Mouse (Mus musculus): ENCODE measurements at regions not wholly inside any gene's neighbourhood (a gene's known extent, or its start where the extent isn't known, plus 50 kb on each side); places are given as distances from the start of the nearest gene placed in this dataset.

DNA sequence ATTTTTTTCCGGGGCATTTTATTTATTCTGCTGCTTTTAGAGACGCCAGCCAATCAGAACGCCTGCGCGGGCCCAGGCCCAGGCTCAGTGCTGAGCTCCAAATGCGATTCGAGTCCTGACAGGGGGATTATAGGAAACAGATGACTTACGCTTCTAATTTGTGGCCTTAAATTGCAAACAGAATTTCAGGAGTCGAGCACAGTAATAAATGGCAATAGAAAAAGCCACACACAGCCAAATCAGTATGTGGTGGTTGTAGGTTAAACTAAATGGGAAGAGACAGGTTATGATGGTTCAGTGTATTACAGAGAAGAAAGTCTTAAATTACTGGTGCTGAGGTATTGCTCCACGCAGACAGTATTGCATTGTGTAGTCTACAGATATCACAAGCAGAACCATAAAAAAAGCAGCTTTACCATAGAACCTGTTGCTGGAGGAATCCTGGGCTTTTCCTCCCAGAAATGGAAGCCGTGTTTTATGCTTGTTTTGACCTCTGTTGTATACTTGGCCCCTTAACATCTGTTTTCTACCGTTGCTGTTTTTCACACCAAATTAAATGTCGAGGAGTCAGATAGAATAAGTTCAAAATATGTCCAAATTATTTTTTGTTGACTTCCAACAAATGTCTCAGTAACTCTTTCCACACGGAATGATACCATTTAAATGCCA lies 110.2 kb upstream of the Zeb2 start:
- Histone ChIP-seq H3K27ac (ENCODE audit: low read depth, low read length) (no peak overlapping the region), H3K27me3 (ENCODE audit: control insufficient read depth, insufficient read depth, low read length) (no peaks in the 10 kb centered on the region), H3K4me3 (ENCODE audit: low read length) (no peak overlapping the region), H3K9me3 (ENCODE audit: control insufficient read depth, low read length) (no peaks in the 10 kb centered on the region), H3K4me2 (replicated peaks; ENCODE audit: low read depth, low read length) (no peak overlapping the region), H3K9ac (ENCODE audit: low read depth, low read length) (no peak overlapping the region), H3K36me3 (ENCODE audit: control insufficient read depth, insufficient read depth, low read length) (no peaks in the 10 kb centered on the region), H3K4me1 (ENCODE audit: control insufficient read depth, insufficient read depth, low read length) (no peaks in the 10 kb centered on the region)
- WGBS = 47% methylated on average over 14 of the region's 14 CpGs
- ATAC-seq (ENCODE audit: low FRiP score, low TSS enrichment) = no peak

DNA sequence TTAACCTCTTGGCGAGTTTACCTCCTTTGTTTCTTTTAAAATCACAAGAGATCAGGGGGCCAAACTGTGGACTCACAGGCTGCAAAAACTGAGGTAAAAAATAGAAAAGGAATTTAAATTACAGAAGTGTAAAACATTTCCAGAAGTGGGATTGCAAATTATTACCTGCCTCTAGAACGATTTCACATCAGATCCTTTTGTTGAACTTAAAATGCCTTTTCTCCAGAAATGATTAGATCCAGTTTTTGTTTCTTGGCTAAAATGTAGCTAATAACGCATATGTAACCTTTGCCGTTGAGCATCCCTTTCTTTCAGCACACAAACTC lies 108.8 kb upstream of the Zeb2 start:
- H3K4me2 ChIP-seq (replicated peaks; ENCODE audit: low read depth, low read length) = no peak overlapping the region
- no peaks in the 10 kb centered on the region for H3K27me3 ChIP-seq (ENCODE audit: control insufficient read depth, insufficient read depth, low read length)
- no peaks in the 10 kb centered on the region for H3K4me1 ChIP-seq (ENCODE audit: control insufficient read depth, insufficient read depth, low read length)
- WGBS = 70% methylated on average over 4 of the region's 4 CpGs
- no peak for ATAC-seq (ENCODE audit: low FRiP score, low TSS enrichment)
- H3K36me3 ChIP-seq (ENCODE audit: control insufficient read depth, insufficient read depth, low read length) = no peaks in the 10 kb centered on the region
- no peak overlapping the region for H3K9ac ChIP-seq (ENCODE audit: low read depth, low read length)
- H3K9me3 ChIP-seq (ENCODE audit: control insufficient read depth, low read length) = no peaks in the 10 kb centered on the region
- H3K27ac ChIP-seq (ENCODE audit: low read depth, low read length) = no peak overlapping the region
- no peak overlapping the region for H3K4me3 ChIP-seq (ENCODE audit: low read length)

DNA sequence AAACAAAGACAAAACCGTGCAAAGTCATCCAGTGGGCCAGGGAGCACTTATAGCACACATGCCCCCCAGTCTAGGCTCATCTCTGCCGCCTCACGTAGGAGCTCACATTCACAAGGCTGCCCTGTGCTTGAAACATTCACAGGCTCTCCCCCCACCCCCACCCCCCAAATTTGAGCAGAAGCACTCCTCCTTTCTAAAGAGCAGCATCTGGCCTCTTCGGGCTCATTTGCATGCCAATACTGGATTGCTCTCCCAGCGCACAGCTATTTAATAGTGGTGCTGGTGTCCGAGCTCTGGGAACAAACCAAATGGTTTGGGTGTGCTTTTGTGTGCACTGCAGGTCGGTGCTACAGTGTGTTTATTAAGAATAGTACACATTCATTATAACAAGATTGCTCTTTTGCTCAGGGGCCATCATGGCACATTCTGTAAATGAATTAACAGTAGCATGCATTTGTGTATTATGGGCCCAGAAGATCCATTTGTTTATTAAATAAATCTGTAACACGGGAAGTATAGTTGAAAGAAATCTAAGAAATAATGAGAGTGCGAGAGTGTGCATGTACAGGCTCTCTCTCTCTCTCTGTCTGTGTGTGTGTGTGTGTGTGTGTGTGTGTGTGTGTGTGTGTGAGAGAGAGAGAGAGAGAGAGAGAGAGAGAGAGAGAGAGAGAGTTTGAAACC lies 108.3 kb upstream of the Zeb2 start:
- H3K9me3 ChIP-seq (ENCODE audit: control insufficient read depth, low read length) = no peaks in the 10 kb centered on the region
- no peak overlapping the region for H3K27ac ChIP-seq (ENCODE audit: low read depth, low read length)
- WGBS = 42% methylated on average over 9 of the region's 9 CpGs
- no peaks in the 10 kb centered on the region for H3K27me3 ChIP-seq (ENCODE audit: control insufficient read depth, insufficient read depth, low read length)
- H3K4me3 ChIP-seq (ENCODE audit: low read length) = no peak overlapping the region
- no peak overlapping the region for H3K9ac ChIP-seq (ENCODE audit: low read depth, low read length)
- H3K4me1 ChIP-seq (ENCODE audit: control insufficient read depth, insufficient read depth, low read length) = no peaks in the 10 kb centered on the region
- no peak for ATAC-seq (ENCODE audit: low FRiP score, low TSS enrichment)
- H3K36me3 ChIP-seq (ENCODE audit: control insufficient read depth, insufficient read depth, low read length) = no peaks in the 10 kb centered on the region
- H3K4me2 ChIP-seq (replicated peaks; ENCODE audit: low read depth, low read length) = no peak overlapping the region

DNA sequence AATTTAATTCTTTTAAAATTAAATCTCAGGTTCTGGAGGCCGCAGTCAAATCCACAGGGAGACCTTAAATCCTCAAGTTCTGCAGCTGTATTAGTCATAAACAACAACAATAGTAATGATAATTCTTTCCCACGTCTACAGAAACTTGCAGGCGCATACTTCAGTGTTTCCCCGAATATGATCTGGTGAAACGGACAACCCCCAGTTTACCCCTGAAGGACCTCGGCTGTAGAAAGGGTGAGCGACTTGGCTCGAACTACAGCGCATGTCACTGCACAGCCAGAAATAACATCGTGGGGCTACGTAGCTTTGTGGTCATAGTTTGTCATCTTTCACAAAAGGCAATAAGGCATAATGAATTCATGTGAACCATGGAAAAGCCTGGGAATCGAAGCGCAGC lies 105.0 kb upstream of the Zeb2 start:
- H3K36me3 ChIP-seq (ENCODE audit: control insufficient read depth, insufficient read depth, low read length) = no peaks in the 10 kb centered on the region
- H3K9ac ChIP-seq (ENCODE audit: low read depth, low read length) = no peak overlapping the region
- 50% methylated on average over 13 of the region's 13 CpGs for WGBS
- no peaks in the 10 kb centered on the region for H3K4me1 ChIP-seq (ENCODE audit: control insufficient read depth, insufficient read depth, low read length)
- H3K4me3 ChIP-seq (ENCODE audit: low read length) = no peak overlapping the region
- no peaks in the 10 kb centered on the region for H3K27me3 ChIP-seq (ENCODE audit: control insufficient read depth, insufficient read depth, low read length)
- no peak for ATAC-seq (ENCODE audit: low FRiP score, low TSS enrichment)
- no peak overlapping the region for H3K4me2 ChIP-seq (replicated peaks; ENCODE audit: low read depth, low read length)
- H3K27ac ChIP-seq (ENCODE audit: low read depth, low read length) = no peak overlapping the region
- H3K9me3 ChIP-seq (ENCODE audit: control insufficient read depth, low read length) = no peaks in the 10 kb centered on the region

DNA sequence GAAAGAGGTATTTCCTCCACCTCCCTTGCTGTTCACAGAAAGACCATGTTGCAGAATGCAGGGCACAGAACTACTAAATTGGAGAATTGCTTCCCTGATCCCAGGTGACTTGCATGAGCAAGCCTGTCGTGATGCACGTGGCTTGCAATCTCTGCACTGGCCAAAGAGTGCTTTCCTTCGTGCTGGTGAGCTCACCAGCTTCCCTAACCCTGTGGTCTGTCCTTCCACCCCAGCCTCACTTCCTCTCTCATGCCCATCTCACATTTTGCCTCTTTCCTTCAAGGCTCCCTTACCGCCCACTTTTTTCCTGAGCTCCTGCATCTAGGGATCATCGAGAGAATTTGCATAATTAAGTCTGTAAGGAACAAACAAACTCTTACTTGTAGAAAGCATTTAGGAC lies 102.7 kb upstream of the Zeb2 start:
- no peaks in the 10 kb centered on the region for H3K9me3 ChIP-seq (ENCODE audit: control insufficient read depth, low read length)
- H3K9ac ChIP-seq (ENCODE audit: low read depth, low read length) = no peak overlapping the region
- no peak overlapping the region for H3K4me3 ChIP-seq (ENCODE audit: low read length)
- no peak for ATAC-seq (ENCODE audit: low FRiP score, low TSS enrichment)
- no peak overlapping the region for H3K27ac ChIP-seq (ENCODE audit: low read depth, low read length)
- H3K36me3 ChIP-seq (ENCODE audit: control insufficient read depth, insufficient read depth, low read length) = no peaks in the 10 kb centered on the region
- 72% methylated on average over 5 of the region's 5 CpGs for WGBS
- no peak overlapping the region for H3K4me2 ChIP-seq (replicated peaks; ENCODE audit: low read depth, low read length)
- no peaks in the 10 kb centered on the region for H3K4me1 ChIP-seq (ENCODE audit: control insufficient read depth, insufficient read depth, low read length)
- no peaks in the 10 kb centered on the region for H3K27me3 ChIP-seq (ENCODE audit: control insufficient read depth, insufficient read depth, low read length)

DNA sequence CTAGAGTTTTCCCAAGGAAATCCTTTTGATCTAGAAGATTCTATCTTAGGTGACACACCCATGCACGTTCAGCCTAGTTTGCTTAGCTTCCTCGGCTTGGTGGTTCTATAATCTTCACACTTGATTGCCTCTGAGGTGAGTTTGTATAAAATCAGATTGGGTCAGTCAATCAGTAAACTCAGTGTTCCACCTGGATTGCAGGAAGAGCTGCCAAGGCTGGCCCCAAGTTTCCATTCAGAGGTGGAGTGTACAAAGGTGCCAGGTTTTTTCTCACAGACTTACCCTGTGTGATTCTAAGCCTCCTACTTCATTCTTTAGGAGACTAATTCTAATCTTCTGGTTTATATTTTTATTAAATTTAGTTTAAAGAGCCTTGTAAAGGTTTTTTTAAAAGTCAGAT lies 95.6 kb upstream of the Zeb2 start:
- ATAC-seq (ENCODE audit: low FRiP score, low TSS enrichment) = no peak
- Histone ChIP-seq H3K27me3 (ENCODE audit: control insufficient read depth, insufficient read depth, low read length) (no peaks in the 10 kb centered on the region), H3K27ac (ENCODE audit: low read depth, low read length) (no peak overlapping the region), H3K9me3 (ENCODE audit: control insufficient read depth, low read length) (no peaks in the 10 kb centered on the region), H3K36me3 (ENCODE audit: control insufficient read depth, insufficient read depth, low read length) (no peaks in the 10 kb centered on the region), H3K9ac (ENCODE audit: low read depth, low read length) (no peak overlapping the region), H3K4me2 (replicated peaks; ENCODE audit: low read depth, low read length) (no peak overlapping the region), H3K4me3 (ENCODE audit: low read length) (no peak overlapping the region), H3K4me1 (ENCODE audit: control insufficient read depth, insufficient read depth, low read length) (no peaks in the 10 kb centered on the region)
- 55% methylated on average over 2 of the region's 2 CpGs for WGBS

DNA sequence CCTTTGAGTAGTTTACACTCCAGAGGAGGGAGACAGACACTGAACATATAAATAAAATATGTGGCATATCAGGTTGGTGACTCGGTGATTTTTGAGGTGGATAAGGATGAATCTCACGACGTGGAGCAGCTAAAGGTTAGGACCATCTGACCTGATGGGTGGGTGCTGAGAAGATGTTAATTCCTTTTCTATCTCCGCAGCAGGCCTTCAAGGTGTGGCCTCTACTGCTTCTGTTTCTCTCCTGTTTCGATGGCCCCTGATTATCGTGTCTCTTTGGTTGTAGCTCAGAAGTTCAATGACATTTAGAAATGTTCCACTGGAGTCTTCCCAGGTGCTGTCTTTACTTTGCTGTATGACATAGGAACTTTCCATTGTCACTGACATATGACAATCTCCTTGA lies 91.3 kb upstream of the Zeb2 start:
- no peak overlapping the region for H3K27ac ChIP-seq (ENCODE audit: low read depth, low read length)
- no peak for ATAC-seq (ENCODE audit: low FRiP score, low TSS enrichment)
- H3K4me3 ChIP-seq (ENCODE audit: low read length) = no peak overlapping the region
- no peaks in the 10 kb centered on the region for H3K27me3 ChIP-seq (ENCODE audit: control insufficient read depth, insufficient read depth, low read length)
- no peaks in the 10 kb centered on the region for H3K9me3 ChIP-seq (ENCODE audit: control insufficient read depth, low read length)
- no peaks in the 10 kb centered on the region for H3K4me1 ChIP-seq (ENCODE audit: control insufficient read depth, insufficient read depth, low read length)
- H3K9ac ChIP-seq (ENCODE audit: low read depth, low read length) = no peak overlapping the region
- H3K36me3 ChIP-seq (ENCODE audit: control insufficient read depth, insufficient read depth, low read length) = no peaks in the 10 kb centered on the region
- H3K4me2 ChIP-seq (replicated peaks; ENCODE audit: low read depth, low read length) = no peak overlapping the region
- WGBS = 90% methylated on average over 6 of the region's 6 CpGs

DNA sequence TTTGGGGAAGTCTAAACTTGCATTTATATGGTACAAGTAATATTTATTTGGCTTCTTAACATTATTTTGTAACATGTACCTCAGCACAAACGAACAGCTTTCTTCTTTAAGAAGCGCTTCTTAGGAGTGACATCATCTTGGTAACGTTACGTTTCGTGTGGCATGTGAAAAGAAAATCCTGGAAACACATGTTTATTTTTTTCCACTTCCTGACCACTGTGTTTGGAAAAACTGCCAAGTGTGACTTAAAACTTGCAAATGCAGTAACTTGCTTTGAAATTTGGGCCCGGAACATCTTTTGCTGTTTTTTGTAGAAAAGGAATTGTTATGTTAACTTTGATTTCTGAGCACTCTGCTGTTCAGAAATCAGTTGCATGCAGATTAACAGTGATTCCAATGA lies 88.6 kb upstream of the Zeb2 start:
- no peak overlapping the region for H3K27ac ChIP-seq (ENCODE audit: low read depth, low read length)
- 52% methylated on average over 6 of the region's 6 CpGs for WGBS
- no peak overlapping the region for H3K4me3 ChIP-seq (ENCODE audit: low read length)
- H3K4me2 ChIP-seq (replicated peaks; ENCODE audit: low read depth, low read length) = no peak overlapping the region
- H3K27me3 ChIP-seq (ENCODE audit: control insufficient read depth, insufficient read depth, low read length) = no peaks in the 10 kb centered on the region
- H3K4me1 ChIP-seq (ENCODE audit: control insufficient read depth, insufficient read depth, low read length) = no peaks in the 10 kb centered on the region
- no peak for ATAC-seq (ENCODE audit: low FRiP score, low TSS enrichment)
- H3K9ac ChIP-seq (ENCODE audit: low read depth, low read length) = no peak overlapping the region
- no peaks in the 10 kb centered on the region for H3K36me3 ChIP-seq (ENCODE audit: control insufficient read depth, insufficient read depth, low read length)
- no peaks in the 10 kb centered on the region for H3K9me3 ChIP-seq (ENCODE audit: control insufficient read depth, low read length)

DNA sequence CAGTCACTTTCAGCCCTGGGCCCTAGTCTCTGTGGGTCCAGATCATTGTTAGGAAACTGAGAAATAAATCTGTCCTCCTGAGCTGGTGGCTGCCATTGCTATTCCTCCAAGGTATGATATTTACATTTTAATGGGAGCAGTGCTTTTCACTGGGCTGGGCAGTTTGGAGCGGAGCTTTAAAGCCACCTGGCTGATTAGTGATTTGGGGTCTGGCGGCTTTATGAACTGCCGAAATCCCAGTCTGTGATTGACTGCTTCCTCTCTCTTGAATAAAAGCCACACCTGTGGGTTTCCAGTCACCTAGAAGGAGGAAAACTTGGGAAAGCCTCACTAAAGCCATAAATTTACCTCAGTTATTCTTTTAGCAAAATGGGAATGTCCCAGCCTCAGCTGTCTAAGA lies 88.0 kb upstream of the Zeb2 start:
- H3K4me1 ChIP-seq (ENCODE audit: control insufficient read depth, insufficient read depth, low read length) = no peaks in the 10 kb centered on the region
- no peak overlapping the region for H3K9ac ChIP-seq (ENCODE audit: low read depth, low read length)
- no peak overlapping the region for H3K27ac ChIP-seq (ENCODE audit: low read depth, low read length)
- no peak for ATAC-seq (ENCODE audit: low FRiP score, low TSS enrichment)
- H3K36me3 ChIP-seq (ENCODE audit: control insufficient read depth, insufficient read depth, low read length) = no peaks in the 10 kb centered on the region
- H3K4me3 ChIP-seq (ENCODE audit: low read length) = no peak overlapping the region
- no peaks in the 10 kb centered on the region for H3K9me3 ChIP-seq (ENCODE audit: control insufficient read depth, low read length)
- WGBS = 44% methylated on average over 3 of the region's 3 CpGs
- no peak overlapping the region for H3K4me2 ChIP-seq (replicated peaks; ENCODE audit: low read depth, low read length)
- H3K27me3 ChIP-seq (ENCODE audit: control insufficient read depth, insufficient read depth, low read length) = no peaks in the 10 kb centered on the region
